Mouse (Mus musculus) heart, postnatal 0 days (tissue): ENCODE measurements around the gene Syt9.

ENCODE experiments used
- CTCF ChIP-seq: IDR thresholded peaks from 2 replicates; pipeline ENCODE4 v1.5.1; 2016; ENCODE audit warnings: antibody characterized with exemption, control low read depth, low read depth
- EP300 ChIP-seq: IDR thresholded peaks from 2 replicates; pipeline ENCODE4 v1.6.1; 2016; ENCODE audit warnings: antibody characterized with exemption, low read depth

GRCm38 (mm10) chr7:107340221-107340620, 30.3 kb upstream of the Syt9 start:
- no peak for TF ChIP-seq CTCF
- no peak for TF ChIP-seq EP300
